Mouse (Mus musculus) ES-Bruce4 (cell line): Measurements from ENCODE around the gene Golgb1. TPM values are rescaled to one million over a fixed set of nuclear protein-coding genes. Genes with fewer than 3 reads are reported as not detected.

ENCODE experiments used
- H3K27ac ChIP-seq: 2 replicates; pipeline ENCODE4 v1.5.1; 2012; ENCODE audit warnings: low read length, inconsistent platforms; ENCODE audit not compliant: insufficient read depth
- H3K27me3 ChIP-seq: 2 replicates; pipeline ENCODE4 v1.6.1; 2012; ENCODE audit warnings: mild to moderate bottlenecking, low read length, inconsistent platforms; ENCODE audit not compliant: control insufficient read depth, poor library complexity, insufficient read depth, severe bottlenecking
- H3K36me3 ChIP-seq: 2 replicates; pipeline ENCODE4 v1.6.1; 2012; ENCODE audit warnings: inconsistent platforms, mild to moderate bottlenecking, low read length, moderate library complexity; ENCODE audit not compliant: control insufficient read depth, poor library complexity, insufficient read depth, severe bottlenecking
- H3K4me1 ChIP-seq: one replicate; pipeline ENCODE4 v1.8.1; 2011; ENCODE audit warnings: low read length; ENCODE audit not compliant: control insufficient read depth, insufficient read depth
- H3K4me3 ChIP-seq: 2 replicates; pipeline ENCODE4 v1.5.1; 2011; ENCODE audit warnings: low read depth, mild to moderate bottlenecking, low read length
- H3K9ac ChIP-seq: 2 replicates; pipeline ENCODE4 v1.6.1; 2012; ENCODE audit warnings: low read depth, mild to moderate bottlenecking, inconsistent platforms; ENCODE audit not compliant: poor library complexity, severe bottlenecking
- H3K9me3 ChIP-seq: replicated peaks from 2 replicates; pipeline ENCODE4 v1.6.1; 2012; ENCODE audit warnings: mild to moderate bottlenecking, low read length, inconsistent platforms; ENCODE audit not compliant: control insufficient read depth, poor library complexity, insufficient read depth, severe bottlenecking
- CTCF ChIP-seq: IDR thresholded peaks from one replicate; pipeline ENCODE4 v1.8.1; 2011; ENCODE audit warnings: low read depth, low read length
- EP300 ChIP-seq: IDR thresholded peaks from 2 replicates; pipeline ENCODE4 v1.6.1; 2011; ENCODE audit warnings: low read depth, low read length; ENCODE audit not compliant: insufficient read depth
- POLR2A ChIP-seq: IDR thresholded peaks from one replicate; pipeline ENCODE4 v1.8.1; 2011; ENCODE audit warnings: low read length; ENCODE audit not compliant: insufficient read depth
- polyA plus RNA-seq: library from polyadenylated mRNA; stranded (reverse); fragments of >200 nt; gene quantifications from 2 replicates; pipeline ENCODE4 v1.2.4, GENCODE M21; 2011; ENCODE audit warnings: low read depth; ENCODE audit not compliant: missing spikeins, insufficient read depth, insufficient read length

Golgb1 gene
- polyA plus RNA-seq, 1 experiment: 67.5 TPM

DNA sequence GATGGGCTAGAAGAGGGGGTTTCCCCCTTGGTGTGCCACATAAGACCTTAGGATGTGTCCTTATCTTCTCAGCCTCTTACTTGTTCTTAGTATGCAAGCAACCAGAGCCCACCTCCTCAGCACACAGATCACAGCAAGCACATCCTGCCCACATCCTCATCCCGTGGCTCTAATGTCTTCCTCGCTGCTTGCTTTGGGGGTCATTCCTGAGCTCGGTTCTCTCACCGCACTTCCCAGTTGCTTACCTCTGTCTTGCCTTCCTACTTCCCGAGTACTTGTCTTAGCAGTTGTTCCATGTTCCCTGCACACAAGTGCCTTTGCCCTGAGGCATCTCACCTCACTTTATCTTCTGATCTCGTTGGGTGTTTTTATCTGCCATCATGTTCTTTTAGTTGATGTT, 47.0 kb downstream of the Golgb1 start:
- H3K36me3 ChIP-seq: no peaks in the 10 kb centered on the region; the same call in 1 of the 2 replicates
- TF ChIP-seq EP300: no peak
- TF ChIP-seq CTCF: no peak
- no peak for TF ChIP-seq POLR2A
- no peaks in the 10 kb centered on the region for H3K27me3 ChIP-seq
- H3K9ac ChIP-seq: no peak overlapping the region
- no peak overlapping the region for H3K4me3 ChIP-seq
- no peaks in the 10 kb centered on the region for H3K4me1 ChIP-seq
- no peaks in the 10 kb centered on the region for H3K9me3 ChIP-seq
- no peak overlapping the region for H3K27ac ChIP-seq

GRCm38 (mm10) chr16:36924312-36924711, 49.4 kb downstream of the Golgb1 start:
- no peaks in the 10 kb centered on the region for H3K27me3 ChIP-seq
- H3K9ac ChIP-seq: no peak overlapping the region
- no peak for TF ChIP-seq POLR2A
- no peak for TF ChIP-seq CTCF
- no peak for TF ChIP-seq EP300
- no peaks in the 10 kb centered on the region for H3K4me1 ChIP-seq
- no peak overlapping the region for H3K27ac ChIP-seq
- H3K36me3 ChIP-seq: peaks cover 6% of the 10 kb centered on the region
- H3K4me3 ChIP-seq: no peak overlapping the region
- no peaks in the 10 kb centered on the region for H3K9me3 ChIP-seq

DNA sequence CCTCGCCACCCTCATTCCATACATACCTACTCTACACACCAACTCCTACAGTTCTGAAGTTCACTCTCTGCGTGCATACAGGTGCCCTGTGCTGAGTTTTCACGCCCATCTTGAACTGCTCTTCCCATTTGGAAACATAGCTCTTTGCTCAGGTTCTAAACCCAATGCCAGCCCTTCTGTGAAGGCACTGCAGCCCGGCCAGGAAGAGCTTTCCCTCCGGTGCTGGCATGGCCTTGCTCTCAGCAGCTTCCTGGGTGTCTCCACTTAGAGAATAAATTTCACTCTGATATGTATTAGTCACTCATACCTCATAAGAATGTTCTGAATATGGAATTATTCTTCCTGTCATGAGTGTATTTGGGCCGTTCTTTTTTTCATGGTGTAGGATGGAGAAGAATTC, 50.4 kb downstream of the Golgb1 start:
- H3K4me1 ChIP-seq: no peaks in the 10 kb centered on the region
- H3K4me3 ChIP-seq: no peak overlapping the region
- H3K36me3 ChIP-seq: peaks cover 9% of the 10 kb centered on the region

GRCm38 (mm10) chr16:36925797-36926196, 50.9 kb downstream of the Golgb1 start:
- Histone ChIP-seq H3K9ac (no peak overlapping the region), H3K4me3 (no peak overlapping the region), H3K4me1 (no peaks in the 10 kb centered on the region), H3K27me3 (no peaks in the 10 kb centered on the region), H3K36me3 (peaks cover 9% of the 10 kb centered on the region), H3K9me3 (no peaks in the 10 kb centered on the region), H3K27ac (no peak overlapping the region)
- TF ChIP-seq CTCF (no peak), EP300 (no peak), POLR2A (no peak)

More for the DNA sequence above, 50.4 kb downstream of the Golgb1 start:
- Histone ChIP-seq H3K27ac (no peak overlapping the region), H3K9me3 (no peaks in the 10 kb centered on the region), H3K27me3 (no peaks in the 10 kb centered on the region), H3K9ac (no peak overlapping the region)
- no peak for TF ChIP-seq EP300
- no peak for TF ChIP-seq CTCF

GRCm38 (mm10) chr16:36926514-36927447, 51.8 kb downstream of the Golgb1 start:
- Histone ChIP-seq H3K27me3 (no peaks in the 10 kb centered on the region), H3K9ac (no peak overlapping the region), H3K9me3 (no peaks in the 10 kb centered on the region), H3K27ac (no peak overlapping the region), H3K4me1 (no peaks in the 10 kb centered on the region), H3K36me3 (peaks cover 9% of the 10 kb centered on the region), H3K4me3 (no peak overlapping the region)
- no peak for TF ChIP-seq CTCF
- no peak for TF ChIP-seq EP300
- no peak for TF ChIP-seq POLR2A

DNA sequence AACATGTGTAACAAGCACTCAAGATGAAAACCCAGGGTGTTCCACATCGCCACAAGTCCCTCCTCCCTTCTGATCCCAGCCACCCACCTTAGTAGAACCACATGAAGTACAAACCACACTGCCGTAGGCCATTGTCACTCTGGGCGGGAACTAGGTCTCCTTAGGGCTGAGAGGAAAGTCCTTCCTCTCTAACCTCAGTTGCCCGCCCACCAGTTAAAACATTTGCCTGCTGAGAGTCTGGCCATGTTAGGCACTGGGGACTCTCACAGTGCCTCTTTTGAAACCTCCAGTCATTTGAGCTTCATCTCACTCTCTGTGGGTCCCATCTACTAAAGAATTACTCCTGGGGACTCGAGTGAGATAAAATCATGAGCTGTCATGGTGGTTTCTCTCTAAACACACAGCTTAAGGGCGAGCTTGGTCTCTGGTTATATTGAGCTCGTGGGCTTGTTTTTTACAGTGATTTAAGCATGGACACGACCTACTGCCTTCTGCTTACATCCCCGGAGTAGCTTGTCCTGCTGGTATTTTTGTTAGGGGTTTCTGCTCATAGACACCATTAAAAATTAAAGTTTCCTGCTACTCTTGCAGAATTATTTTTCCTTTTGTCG, 52.7 kb downstream of the Golgb1 start:
- Histone ChIP-seq H3K36me3 (peaks cover 13% of the 10 kb centered on the region), H3K27ac (no peak overlapping the region), H3K4me1 (no peaks in the 10 kb centered on the region), H3K9ac (no peak overlapping the region), H3K9me3 (no peaks in the 10 kb centered on the region), H3K4me3 (no peak overlapping the region), H3K27me3 (no peaks in the 10 kb centered on the region)
- TF ChIP-seq POLR2A (no peak), CTCF (no peak), EP300 (no peak)
